Mouse (Mus musculus) heart, postnatal 0 days (tissue): ENCODE results near the gene Ifit3b.
"Not testable (repeated sequence)": the region's sequence is repeated elsewhere in the genome, so short reads cannot be mapped to it uniquely, and the experiment has no call there.

Experiments used
- CTCF ChIP-seq: IDR thresholded peaks from 2 replicates; pipeline ENCODE4 v1.5.1; 2016; ENCODE audit warnings: antibody characterized with exemption, control low read depth, low read depth
- EP300 ChIP-seq: IDR thresholded peaks from 2 replicates; pipeline ENCODE4 v1.6.1; 2016; ENCODE audit warnings: antibody characterized with exemption, low read depth

- TF ChIP-seq EP300, CTCF: not testable (repeated sequence)
Observed at GRCm38 (mm10) chr19:34585740-34586458, 21.9 kb upstream of the Ifit3b start.
